Mouse (Mus musculus) stomach, postnatal 0 days (tissue): Measurements from ENCODE around the gene Slbp.

ENCODE experiments used
- CTCF ChIP-seq: IDR thresholded peaks from 2 replicates; pipeline ENCODE4 v1.5.1; 2016; ENCODE audit warnings: antibody characterized with exemption, low read depth, mild to moderate bottlenecking, moderate library complexity
- EP300 ChIP-seq: optimal IDR thresholded peaks from 2 replicates; pipeline ENCODE3; 2016; ENCODE audit warnings: antibody characterized with exemption

DNA sequence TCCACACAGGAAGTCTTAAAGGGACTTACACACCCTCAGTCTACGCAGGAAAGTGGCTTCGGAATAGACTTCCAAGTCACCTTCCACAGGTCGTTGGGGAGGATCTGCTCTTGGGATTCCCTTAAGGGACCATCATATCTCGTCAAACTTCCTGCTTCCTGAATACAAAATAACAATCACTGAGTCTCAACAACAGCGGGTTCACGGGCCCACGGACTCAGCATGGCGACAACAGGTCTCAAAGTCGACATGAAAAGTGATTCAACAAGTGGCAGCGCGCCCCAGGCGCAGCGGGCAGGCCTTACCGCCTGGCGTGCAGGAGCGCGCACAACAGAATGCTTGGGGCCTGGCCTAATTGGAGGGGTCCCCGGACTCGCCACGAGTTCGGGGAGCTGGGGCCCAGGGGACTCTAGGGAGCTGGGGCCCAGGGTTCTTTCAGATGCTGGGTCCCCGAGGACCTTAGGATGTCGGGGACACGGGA is 23.5 kb downstream of the Slbp start:
- TF ChIP-seq CTCF: no peak
- TF ChIP-seq EP300: no peak
